Mouse (Mus musculus) embryonic facial prominence, embryonic 12.5 days (tissue): ENCODE results near the gene Gm14862. TPM values are rescaled to one million over a fixed set of nuclear protein-coding genes. Genes with fewer than 3 reads are reported as not detected.

Experiments
- ATAC-seq: fragments of 200-750 bp; cut with Nextera tagmentation; 2 replicates; pipeline ENCODE4 v1.8.0; 2017; ENCODE audit not compliant: insufficient number of reproducible peaks, insufficient read depth, low FRiP score, low TSS enrichment
- H3K27ac ChIP-seq: fragments of 300-500 bp; sonication (generic); 2 replicates; pipeline ENCODE4 v1.5.1; 2016; ENCODE audit warnings: mild to moderate bottlenecking
- H3K27me3 ChIP-seq: fragments of 300-500 bp; sonication (generic); 2 replicates; pipeline ENCODE4 v1.6.1; 2016; ENCODE audit warnings: mild to moderate bottlenecking, moderate library complexity
- H3K36me3 ChIP-seq: fragments of 300-500 bp; sonication (generic); 2 replicates; pipeline ENCODE4 v1.6.1; 2016; ENCODE audit warnings: mild to moderate bottlenecking
- H3K4me1 ChIP-seq: fragments of 300-500 bp; sonication (generic); 2 replicates; pipeline ENCODE4 v1.6.1; 2016
- H3K4me2 ChIP-seq: fragments of 300-500 bp; sonication (generic); replicated peaks from 2 replicates; pipeline ENCODE4 v1.6.1; 2016; ENCODE audit warnings: mild to moderate bottlenecking, moderate library complexity
- H3K4me3 ChIP-seq: fragments of 300-500 bp; sonication (generic); 2 replicates; pipeline ENCODE4 v1.5.1; 2016; ENCODE audit warnings: mild to moderate bottlenecking
- H3K9ac ChIP-seq: fragments of 300-500 bp; sonication (generic); 2 replicates; pipeline ENCODE4 v1.6.1; 2016; ENCODE audit warnings: mild to moderate bottlenecking, moderate library complexity
- H3K9me3 ChIP-seq: fragments of 300-500 bp; sonication (generic); 2 replicates; pipeline ENCODE4 v1.6.1; 2016; ENCODE audit warnings: mild to moderate bottlenecking, moderate library complexity
- WGBS: fragments of 180-500 bp; shearing (Covaris S2); methylation state at CpG from one replicate; pipeline ENCODE4 v1.1.7; 2016; 5-methylcytosine and 5-hydroxymethylcytosine counted together
- polyA plus RNA-seq: library from polyadenylated mRNA; unstranded; fragments of >200 nt; fragmentation: Nextera tagmentation; extraction: Ambion mirVana; gene quantifications from 2 replicates; pipeline ENCODE4 v1.2.1, GENCODE M21; 2016

Gm14862 gene
- polyA plus RNA-seq, 1 experiment from 2014 or later: 0.28 TPM

DNA sequence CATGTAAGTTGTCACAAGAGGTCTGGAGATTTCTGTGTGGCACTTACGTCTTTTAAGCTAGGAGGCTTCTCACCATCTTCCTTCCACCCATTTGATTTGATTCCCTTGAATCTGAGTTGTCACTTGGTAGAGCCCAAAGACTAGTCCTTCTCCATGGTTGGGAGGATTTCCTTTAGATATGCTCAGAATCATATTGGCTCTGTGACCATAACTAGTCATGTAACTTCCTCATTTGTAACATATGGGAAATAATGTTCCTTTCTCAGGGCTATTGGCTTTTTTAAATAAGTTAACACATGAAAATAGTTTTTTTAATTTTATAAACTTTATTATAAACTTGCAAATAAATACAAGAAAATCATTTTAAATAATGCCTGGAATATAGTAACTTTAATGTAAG is 2.6 kb upstream of the Gm14862 start:
- Histone ChIP-seq H3K27me3 (no peaks in the 10 kb centered on the region), H3K4me2 (no peak overlapping the region), H3K4me3 (no peak overlapping the region), H3K9ac (no peak overlapping the region), H3K9me3 (no peaks in the 10 kb centered on the region), H3K36me3 (no peaks in the 10 kb centered on the region), H3K27ac (no peak overlapping the region), H3K4me1 (no peaks in the 10 kb centered on the region)
- WGBS: 89% methylated on average over 1 of the region's 1 CpGs
- ATAC-seq: no peak

DNA sequence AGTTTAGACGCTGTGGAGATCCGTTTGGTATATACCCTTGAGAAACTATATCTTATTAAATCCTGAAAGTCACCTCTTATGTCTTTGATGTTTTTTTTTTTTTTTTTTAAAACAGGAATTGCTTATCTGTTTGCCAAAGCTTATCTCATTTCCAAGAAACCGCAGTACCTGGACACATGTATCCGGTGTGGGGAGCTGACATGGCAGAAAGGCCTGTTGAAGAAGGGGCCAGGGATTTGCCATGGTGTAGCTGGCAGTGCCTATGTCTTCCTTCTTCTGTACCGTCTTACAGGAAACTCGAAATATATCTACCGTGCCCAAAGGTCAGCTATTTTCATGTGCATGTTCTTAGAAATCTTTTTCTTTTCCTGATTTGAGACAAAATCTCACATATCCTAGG is 1.1 kb upstream of the Gm14862 start:
- no peak overlapping the region for H3K9ac ChIP-seq
- WGBS: 88% methylated on average over 7 of the region's 7 CpGs
- H3K27me3 ChIP-seq: no peaks in the 10 kb centered on the region
- H3K4me2 ChIP-seq: no peak overlapping the region
- no peaks in the 10 kb centered on the region for H3K36me3 ChIP-seq
- H3K4me1 ChIP-seq: no peaks in the 10 kb centered on the region
- H3K27ac ChIP-seq: no peak overlapping the region
- ATAC-seq: no peak
- H3K9me3 ChIP-seq: no peaks in the 10 kb centered on the region
- no peak overlapping the region for H3K4me3 ChIP-seq

DNA sequence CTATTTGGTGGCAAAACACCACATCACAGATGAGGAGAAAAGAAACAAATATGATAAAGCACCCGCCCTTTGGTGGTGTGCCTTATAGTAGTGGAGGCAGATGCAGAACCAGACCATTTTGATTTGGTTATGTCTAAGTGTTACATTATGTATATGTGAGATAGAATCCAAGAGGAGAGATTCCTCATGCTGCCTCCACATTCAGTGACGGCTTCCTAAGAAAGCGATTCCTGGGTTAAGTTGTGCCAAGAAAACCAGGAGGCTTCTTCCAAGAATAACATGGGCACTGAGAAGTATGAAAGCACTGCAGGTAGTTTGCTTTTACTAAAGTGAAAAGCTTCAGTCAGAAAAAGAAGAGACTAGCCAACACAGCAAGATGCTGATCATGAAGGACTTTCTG is 1.8 kb downstream of the Gm14862 start:
- Histone ChIP-seq H3K4me1 (no peaks in the 10 kb centered on the region), H3K4me3 (no peak overlapping the region), H3K9ac (no peak overlapping the region), H3K36me3 (no peaks in the 10 kb centered on the region), H3K4me2 (no peak overlapping the region), H3K27me3 (no peaks in the 10 kb centered on the region), H3K9me3 (no peaks in the 10 kb centered on the region), H3K27ac (no peak overlapping the region)
- no peak for ATAC-seq
- 91% methylated on average over 3 of the region's 3 CpGs for WGBS

DNA sequence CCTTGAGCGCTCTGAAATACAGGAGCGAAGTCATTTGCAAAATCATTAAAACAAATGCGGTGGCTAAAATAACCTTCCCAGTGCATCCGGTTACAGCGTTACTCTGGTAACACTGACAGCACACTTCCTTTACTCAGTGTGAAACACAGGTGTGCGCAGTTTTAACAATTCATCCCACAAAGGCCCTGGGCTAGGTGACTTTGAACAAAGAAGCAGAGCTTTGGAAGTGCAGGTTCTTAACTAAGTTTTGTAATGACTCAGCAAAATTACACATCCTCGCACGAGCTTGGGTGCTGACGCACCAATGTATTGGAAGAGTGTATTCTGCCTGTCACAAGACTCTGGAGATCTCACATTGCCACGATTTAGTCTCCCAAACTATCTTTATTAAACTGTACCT is 2.7 kb downstream of the Gm14862 start:
- Histone ChIP-seq H3K4me3 (no peak overlapping the region), H3K4me2 (no peak overlapping the region), H3K9me3 (no peaks in the 10 kb centered on the region), H3K36me3 (no peaks in the 10 kb centered on the region), H3K27me3 (no peaks in the 10 kb centered on the region), H3K27ac (no peak overlapping the region), H3K9ac (no peak overlapping the region), H3K4me1 (no peaks in the 10 kb centered on the region)
- 80% methylated on average over 10 of the region's 10 CpGs for WGBS
- ATAC-seq: no peak

DNA sequence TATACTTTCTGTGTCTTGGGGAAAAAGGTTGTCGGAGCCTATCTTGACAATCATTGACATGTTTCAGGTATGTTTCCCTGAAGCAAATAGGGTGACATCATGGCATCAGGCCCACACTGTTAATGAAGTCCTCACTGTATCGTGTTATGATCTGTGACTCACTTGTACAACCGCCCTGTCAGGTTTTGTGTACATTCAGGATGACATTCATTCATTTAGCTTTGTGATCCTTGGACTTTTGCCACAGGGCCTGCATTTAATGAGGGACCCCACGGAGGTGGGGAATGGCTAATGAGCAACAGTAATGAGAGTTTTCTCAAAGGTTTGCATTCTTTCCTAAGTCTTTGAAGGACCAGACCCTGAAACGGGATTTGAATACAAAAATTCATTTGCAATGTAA is 7.8 kb downstream of the Gm14862 start:
- no peaks in the 10 kb centered on the region for H3K36me3 ChIP-seq
- WGBS: 60% methylated on average over 5 of the region's 5 CpGs
- no peak for ATAC-seq
- no peak overlapping the region for H3K4me3 ChIP-seq
- no peak overlapping the region for H3K4me2 ChIP-seq
- no peaks in the 10 kb centered on the region for H3K4me1 ChIP-seq
- H3K27me3 ChIP-seq: no peaks in the 10 kb centered on the region
- no peak overlapping the region for H3K27ac ChIP-seq
- no peaks in the 10 kb centered on the region for H3K9me3 ChIP-seq
- H3K9ac ChIP-seq: no peak overlapping the region

DNA sequence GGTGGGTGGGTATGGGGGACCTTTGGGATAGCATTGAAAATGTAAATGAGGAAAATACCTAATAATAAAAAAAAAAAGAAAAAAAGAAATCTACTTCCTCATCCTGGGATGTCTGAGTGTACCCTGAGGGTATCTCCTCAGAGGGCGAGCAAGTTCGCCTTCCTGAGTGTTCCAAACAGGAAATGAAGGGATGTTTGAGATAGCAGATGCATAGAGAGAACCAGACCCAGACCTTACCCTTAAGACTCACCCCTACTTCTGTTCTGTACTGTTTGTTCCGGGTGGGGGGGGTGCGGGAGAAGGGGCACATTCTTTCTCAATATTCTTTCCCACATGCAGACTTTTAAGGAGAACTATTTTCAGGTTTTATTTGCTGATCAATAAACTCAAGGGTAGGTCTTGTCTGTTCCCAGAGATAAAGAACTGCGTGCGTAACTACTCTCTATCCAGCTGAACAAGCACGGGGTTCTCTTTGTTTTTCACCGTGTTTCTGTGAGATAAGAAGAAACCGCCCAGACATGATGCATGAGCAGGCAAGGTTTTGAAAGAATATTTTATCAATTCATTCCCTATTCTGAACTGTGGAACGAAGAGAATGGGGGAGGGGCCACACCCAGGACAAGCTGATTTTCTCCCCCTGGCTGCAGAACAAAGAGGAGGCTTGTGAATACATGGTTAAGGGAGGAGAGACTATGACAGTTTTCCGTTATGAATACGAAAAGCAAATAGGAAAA is 11.9 kb downstream of the Gm14862 start:
- Histone ChIP-seq H3K4me3 (no peak overlapping the region), H3K4me2 (no peak overlapping the region), H3K36me3 (no peaks in the 10 kb centered on the region), H3K27ac (no peak overlapping the region), H3K4me1 (no peaks in the 10 kb centered on the region), H3K9me3 (no peaks in the 10 kb centered on the region), H3K9ac (no peak overlapping the region), H3K27me3 (no peaks in the 10 kb centered on the region)
- ATAC-seq: no peak
- 67% methylated on average over 12 of the region's 12 CpGs for WGBS

DNA sequence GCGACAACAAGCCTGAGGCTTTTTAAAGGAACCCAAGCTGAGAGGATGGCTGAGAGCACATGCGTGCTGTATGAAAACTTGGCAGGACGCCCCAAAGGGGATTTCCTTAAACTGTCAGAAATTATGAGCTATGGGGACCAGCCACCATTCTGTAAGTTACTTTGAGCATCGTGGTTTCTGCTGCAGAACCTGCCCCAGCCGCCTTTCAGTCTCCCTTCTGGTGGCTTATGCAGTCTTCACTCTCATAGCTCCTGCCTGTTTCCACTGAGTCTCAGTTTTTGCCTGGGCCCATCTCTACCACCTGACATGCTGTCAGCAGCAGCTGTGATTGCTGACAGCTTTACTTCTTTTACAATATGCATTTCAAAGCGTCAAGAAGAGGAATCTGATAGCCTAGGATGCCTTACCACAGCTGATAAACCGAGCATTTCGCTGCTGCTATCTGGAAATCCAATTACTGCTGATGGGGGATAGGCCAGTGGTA is 13.3 kb downstream of the Gm14862 start:
- 54% methylated on average over 8 of the region's 8 CpGs for whole genome bisulfite sequencing
- Histone ChIP-seq H3K4me1 (no peaks in the 10 kb centered on the region), H3K9ac (no peak overlapping the region), H3K4me2 (no peak overlapping the region), H3K9me3 (no peaks in the 10 kb centered on the region), H3K36me3 (no peaks in the 10 kb centered on the region), H3K27me3 (no peaks in the 10 kb centered on the region), H3K4me3 (no peak overlapping the region), H3K27ac (no peak overlapping the region)
- ATAC-seq: no peak

DNA sequence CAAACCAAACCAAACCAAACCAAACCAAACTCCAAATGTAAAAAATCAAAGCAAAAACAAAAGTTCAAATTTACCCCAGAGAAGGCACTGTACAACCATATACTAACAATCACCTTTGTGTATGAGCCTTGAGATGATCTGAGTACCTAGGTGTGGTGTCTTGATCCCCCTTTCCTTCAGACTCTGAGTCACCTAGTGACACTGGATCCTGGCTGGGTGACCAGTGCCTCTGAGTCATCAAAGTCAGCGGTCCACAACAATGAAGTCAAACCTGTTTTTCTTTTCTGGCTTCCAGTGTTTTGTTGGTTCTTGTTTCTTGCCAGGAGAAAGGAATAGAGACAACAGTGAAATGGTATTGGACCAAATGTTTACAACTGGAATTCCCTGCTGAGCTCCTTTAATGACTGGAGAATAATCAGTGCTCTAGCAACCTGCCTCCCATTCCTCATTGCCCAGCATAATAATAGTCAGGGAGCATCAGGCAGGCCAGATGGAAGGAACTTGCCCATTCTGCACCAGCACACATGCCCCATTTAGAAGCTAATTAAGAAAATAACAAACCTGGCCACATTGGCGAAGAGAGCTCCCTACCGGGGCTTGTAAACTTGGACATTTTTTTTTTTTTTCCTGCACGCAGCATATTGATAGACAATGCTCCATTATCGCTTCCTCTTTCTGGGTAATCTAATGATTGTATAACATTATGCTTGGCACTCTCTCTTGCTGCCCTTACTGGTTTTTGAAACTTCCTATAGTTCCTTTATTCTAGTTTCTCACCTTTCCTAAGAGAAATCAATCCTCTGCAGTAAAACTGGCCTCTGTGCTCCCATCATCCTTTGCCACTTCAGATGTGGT is 15.7 kb downstream of the Gm14862 start:
- WGBS: 76% methylated on average over 5 of the region's 5 CpGs
- Histone ChIP-seq H3K27ac (no peak overlapping the region), H3K9me3 (no peaks in the 10 kb centered on the region), H3K4me1 (no peaks in the 10 kb centered on the region), H3K36me3 (no peaks in the 10 kb centered on the region), H3K4me3 (no peak overlapping the region), H3K4me2 (no peak overlapping the region), H3K9ac (no peak overlapping the region), H3K27me3 (no peaks in the 10 kb centered on the region)
- no peak for ATAC-seq

DNA sequence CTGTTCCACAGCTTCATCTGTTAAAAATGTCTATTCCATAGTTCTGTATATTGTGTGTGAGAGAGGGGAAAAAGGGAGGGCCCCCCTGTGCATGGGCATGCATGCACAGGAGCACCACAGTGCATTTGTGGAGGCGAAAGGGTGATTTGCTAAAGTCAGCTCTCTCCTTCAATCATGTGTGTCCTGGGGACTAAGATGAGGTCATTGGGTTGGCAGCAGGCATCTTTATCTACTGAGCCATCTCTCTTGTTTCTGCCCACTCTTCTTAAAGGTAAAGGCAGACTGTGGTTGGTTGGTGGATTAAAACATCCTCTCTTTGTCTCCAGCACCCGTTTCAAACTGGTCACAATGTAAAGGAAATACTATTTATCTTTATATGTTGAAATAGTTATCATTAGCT is 29.6 kb downstream of the Gm14862 start:
- 70% methylated on average over 2 of the region's 2 CpGs for WGBS
- H3K9me3 ChIP-seq: no peaks in the 10 kb centered on the region
- no peak overlapping the region for H3K27ac ChIP-seq
- H3K27me3 ChIP-seq: no peaks in the 10 kb centered on the region
- ATAC-seq: no peak
- H3K9ac ChIP-seq: no peak overlapping the region
- H3K4me1 ChIP-seq: no peaks in the 10 kb centered on the region
- no peak overlapping the region for H3K4me2 ChIP-seq
- no peaks in the 10 kb centered on the region for H3K36me3 ChIP-seq
- H3K4me3 ChIP-seq: no peak overlapping the region

DNA sequence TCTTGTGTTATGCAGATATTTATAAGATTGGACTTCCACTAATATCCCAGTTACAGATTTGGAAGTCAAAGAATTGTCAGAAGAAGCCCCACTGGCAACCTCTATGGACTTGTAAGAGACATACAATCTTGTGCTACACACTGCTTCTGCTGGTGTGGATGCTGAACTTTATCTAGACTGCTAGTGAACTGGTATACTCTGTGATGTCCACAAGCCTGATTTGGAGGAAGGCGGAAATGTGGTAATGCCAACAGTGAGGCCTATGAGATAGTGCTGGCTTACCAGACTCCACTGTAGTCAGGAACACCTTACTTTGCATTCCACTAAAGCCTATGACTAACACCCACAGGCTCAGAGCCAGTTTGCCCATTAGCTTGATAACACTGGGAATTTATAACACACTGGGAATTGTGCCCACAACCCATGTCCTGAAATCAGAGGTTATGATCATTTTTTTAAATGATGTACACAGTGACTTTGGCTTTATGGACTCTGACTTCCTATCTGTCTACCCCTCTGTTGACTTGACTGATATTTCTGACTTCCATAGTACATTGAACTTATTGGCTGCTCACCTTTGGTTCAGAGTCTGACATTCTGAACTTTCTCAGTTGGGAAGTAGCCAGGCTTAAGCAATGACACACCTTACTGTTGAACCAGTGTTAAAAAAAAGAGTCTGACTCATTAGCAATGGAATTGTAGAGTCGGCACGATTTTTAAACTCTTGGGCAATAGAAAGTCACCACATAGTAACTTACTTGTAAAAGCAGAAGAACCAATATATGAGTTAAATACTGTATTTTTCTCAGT is 34.1 kb downstream of the Gm14862 start:
- H3K9ac ChIP-seq: no peak overlapping the region
- H3K27me3 ChIP-seq: no peaks in the 10 kb centered on the region
- 86% methylated on average over 3 of the region's 3 CpGs for WGBS
- no peaks in the 10 kb centered on the region for H3K36me3 ChIP-seq
- no peak overlapping the region for H3K27ac ChIP-seq
- no peaks in the 10 kb centered on the region for H3K9me3 ChIP-seq
- no peaks in the 10 kb centered on the region for H3K4me1 ChIP-seq
- H3K4me2 ChIP-seq: no peak overlapping the region
- no peak for ATAC-seq
- H3K4me3 ChIP-seq: no peak overlapping the region

DNA sequence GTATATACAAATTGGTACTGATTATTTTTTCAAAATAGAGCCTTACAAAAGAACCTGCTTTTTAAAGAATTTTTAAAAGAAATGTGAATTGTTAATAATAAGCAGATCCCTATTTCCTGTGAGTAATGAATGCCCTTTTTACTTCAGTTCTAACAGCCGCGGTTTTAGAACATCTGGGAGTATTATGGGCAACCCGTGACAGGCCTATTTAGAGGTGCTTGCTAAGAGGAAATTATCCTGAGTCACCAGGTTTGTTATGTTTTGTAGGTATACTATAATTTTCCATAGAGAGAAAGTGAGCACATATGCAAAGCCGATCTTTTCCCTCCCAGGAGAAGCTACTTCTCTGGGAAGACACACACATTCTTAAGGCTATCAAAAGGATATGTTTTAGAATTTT is 35.0 kb downstream of the Gm14862 start:
- WGBS: 65% methylated on average over 4 of the region's 4 CpGs
- no peak overlapping the region for H3K4me3 ChIP-seq
- no peak for ATAC-seq
- H3K9ac ChIP-seq: no peak overlapping the region
- H3K27me3 ChIP-seq: no peaks in the 10 kb centered on the region
- no peaks in the 10 kb centered on the region for H3K36me3 ChIP-seq
- no peak overlapping the region for H3K4me2 ChIP-seq
- no peaks in the 10 kb centered on the region for H3K9me3 ChIP-seq
- no peak overlapping the region for H3K27ac ChIP-seq
- no peaks in the 10 kb centered on the region for H3K4me1 ChIP-seq
